Mouse (Mus musculus): ENCODE results near the gene Actl6b.

DNA sequence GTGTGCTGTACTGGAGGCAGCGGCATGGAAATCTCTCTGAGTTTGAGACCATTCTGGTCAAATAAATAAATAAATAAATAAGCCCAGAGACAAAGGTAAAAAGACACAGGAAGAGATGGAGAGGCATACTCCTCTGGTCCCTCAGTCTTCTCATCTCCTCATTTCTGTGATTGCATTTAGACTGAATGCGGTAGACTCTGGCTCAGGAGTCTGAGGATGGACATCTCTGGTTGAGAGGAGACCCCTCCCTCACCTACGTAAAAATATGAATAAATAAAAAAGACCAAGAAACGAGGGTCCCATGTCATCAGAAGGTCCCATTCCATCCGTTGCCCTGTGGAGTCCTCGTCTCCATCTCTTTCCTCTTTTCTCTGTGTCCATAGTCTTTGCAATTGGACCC, 317 bp upstream of the Actl6b start:
- no peak for TF ChIP-seq GATA1 (IDR thresholded peaks at IDR 0.05; ENCODE audit: borderline replicate concordance, low read length)
- no peak for TF ChIP-seq FLI1 (IDR thresholded peaks at IDR 0.05; ENCODE audit: low read length)

All from megakaryocyte, embryonic 14.5 days (primary cell).